Mouse (Mus musculus) mammary gland, adult 2 months (tissue): ENCODE results near the gene Vmn1r169. TPM values are rescaled to one million over a fixed set of nuclear protein-coding genes. Genes with fewer than 3 reads are reported as not detected.

Experiments used
- polyA plus RNA-seq: library from polyadenylated mRNA; depleted of rRNA; stranded (reverse); fragments of >200 nt; gene quantifications from 2 replicates; pipeline ENCODE4 v1.2.3, GENCODE M21; 2012; ENCODE audit warnings: low replicate concordance; rRNA removed

Gene Vmn1r169
- not detected in 2 replicates for polyA plus RNA-seq

GRCm38 (mm10) chr7:23575226-23575625 lies at the start of gene Vmn1r169:
TSS of gene Vmn1r169 (plus strand) at chr7:23575526.

GRCm38 (mm10) chr7:23539432-23539831 lies 35.9 kb upstream of the Vmn1r169 start, which contains the start of gene Vmn1r168:
TSS of gene Vmn1r168 (plus strand) at chr7:23539732.

GRCm38 (mm10) chr7:23605875-23606274 lies 30.5 kb downstream of the Vmn1r169 start, which contains the start of gene Vmn1r170:
TSS of gene Vmn1r170 (plus strand) at chr7:23606175.

Other genes with a start within 250 kb of the Vmn1r169 start
- not detected in 2 replicates for gene Nlrp5, start 189.6 kb upstream of the Vmn1r169 start, polyA plus RNA-seq
- not detected in 2 replicates for gene Vmn1r167, start 68.3 kb upstream of the Vmn1r169 start, polyA plus RNA-seq
- not detected in 2 replicates for gene Vmn1r168, start 35.8 kb upstream of the Vmn1r169 start, polyA plus RNA-seq
- not detected in 2 replicates for gene Vmn1r170, start 30.6 kb downstream of the Vmn1r169 start, polyA plus RNA-seq
- not detected in 2 replicates for gene Vmn1r171, start 55.2 kb downstream of the Vmn1r169 start, polyA plus RNA-seq
- not detected in 2 replicates for gene Vmn1r172, start 82.8 kb downstream of the Vmn1r169 start, polyA plus RNA-seq
- gene Vmn1r173, start 125.2 kb downstream of the Vmn1r169 start, polyA plus RNA-seq: not detected in 2 replicates
- not detected in 2 replicates for gene Vmn1r174, start 176.7 kb downstream of the Vmn1r169 start, polyA plus RNA-seq
- not detected in 2 replicates for gene Vmn1r175, start 235.1 kb downstream of the Vmn1r169 start, polyA plus RNA-seq